Mouse (Mus musculus) heart, postnatal 25 days (tissue): Measurements from ENCODE around the gene Ubxn10. TPM values are rescaled to one million over a fixed set of nuclear protein-coding genes. Genes with fewer than 3 reads are reported as not detected.

Experiments
- DNase-seq: peaks from one replicate; pipeline ENCODE4 v3.0.0; 2022; ENCODE audit warnings: low spot score
- intact Hi-C: fragments of 180-260 bp; cut with DNase I; formaldehyde crosslinking; loops from one replicate; pipeline ENCODE4 v1.15.1; 2025
- total RNA-seq, 2 experiments: library from RNA; stranded (reverse); gene quantifications; 2 replicates each; pipeline ENCODE4 v1.2.3; 2021

Ubxn10 gene
- 1 to 10 TPM; 1.2 to 1.8 TPM for total RNA-seq

DNA sequence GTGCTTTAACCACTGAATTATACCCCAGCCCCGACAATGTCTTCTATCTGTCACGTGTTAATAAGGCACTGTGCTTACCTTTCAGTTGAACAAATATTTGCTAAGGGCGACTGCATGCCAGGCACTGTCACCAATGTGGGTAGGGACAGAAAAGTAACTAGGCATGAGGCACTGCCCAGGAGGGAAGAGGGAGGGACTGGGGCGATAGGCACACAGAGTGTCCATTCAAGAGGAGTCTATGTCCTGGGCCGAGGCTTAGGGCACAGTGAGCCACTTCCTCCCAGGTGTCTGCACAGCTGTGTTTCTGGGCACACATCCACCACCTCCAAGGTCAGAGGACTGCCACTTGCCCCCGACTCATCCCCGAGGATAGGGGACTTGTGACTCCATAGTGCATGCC lies at the start of gene Ubxn10:
TSS of gene Ubxn10 (minus strand) at position 137 of the 400 bp plus-strand sequence.
- intact Hi-C loops, result no loop called here
- DNase-seq, result no peak

DNA sequence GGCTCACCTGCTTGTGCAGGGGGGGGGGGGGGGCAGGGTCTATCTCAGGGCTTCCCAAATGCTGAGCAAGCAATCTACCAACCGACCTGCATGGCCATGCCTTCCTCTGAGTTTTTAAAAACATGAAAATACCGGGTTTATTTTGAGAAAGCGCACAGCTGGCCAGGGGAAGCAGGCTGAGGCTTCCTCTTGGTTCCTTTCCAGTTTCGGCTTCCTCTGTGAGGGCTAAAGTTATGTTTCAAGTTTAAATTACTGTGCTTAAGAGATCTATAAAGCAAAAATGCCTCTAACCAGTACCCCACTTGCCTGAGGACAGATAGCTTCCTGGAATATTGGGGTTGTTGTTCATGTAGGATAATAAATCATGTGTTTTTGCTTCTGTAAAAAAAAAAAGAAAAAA lies 49.2 kb upstream of the Ubxn10 start:
- DNase-seq, result no peak
- intact Hi-C loops, result no loop called here

GRCm38 (mm10) chr4:138785721-138786120 lies 48.8 kb upstream of the Ubxn10 start:
- no peak for DNase-seq
- intact Hi-C loops, result no loop called here

DNA sequence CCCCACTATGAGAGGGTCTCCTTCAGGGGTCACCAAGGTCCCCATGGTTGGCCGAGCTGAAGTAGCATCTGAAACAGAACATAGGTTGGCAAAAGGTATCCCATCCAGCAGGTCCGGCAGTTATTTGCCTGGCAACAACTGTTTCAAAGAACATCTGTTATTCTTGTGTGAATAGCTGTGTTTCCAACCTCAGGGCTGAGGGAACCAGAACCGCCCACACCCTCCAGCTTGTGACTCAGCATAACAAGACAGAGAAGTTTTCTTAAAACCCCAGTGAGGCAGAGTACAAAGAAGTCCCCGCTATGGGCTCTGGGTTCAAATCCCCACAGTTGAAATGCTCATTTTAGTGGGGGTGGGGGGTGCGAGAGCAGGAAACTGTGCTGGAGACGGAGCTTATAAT lies 45.1 kb upstream of the Ubxn10 start:
- DNase-seq, result no peak
- intact Hi-C loops, result no loop called here

DNA sequence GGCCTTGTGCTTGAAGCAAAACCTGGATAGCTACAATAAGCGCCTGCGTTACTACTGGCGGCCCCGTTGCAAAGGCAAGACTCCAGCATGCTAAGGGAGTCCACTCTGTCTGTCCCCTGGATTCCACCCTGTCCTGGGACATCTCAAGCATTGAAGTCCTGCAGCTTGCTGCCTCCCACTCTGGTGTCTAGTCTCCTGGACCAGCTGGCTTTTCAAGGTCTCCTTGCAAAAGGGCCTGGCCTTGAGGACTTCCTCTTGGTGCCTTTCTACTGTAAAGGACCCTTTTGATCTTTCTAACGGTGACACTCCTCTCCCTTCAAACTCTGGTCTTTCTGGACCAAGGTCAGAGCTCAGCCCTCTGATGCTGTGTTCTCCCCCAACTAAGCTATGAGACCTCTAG lies 43.3 kb upstream of the Ubxn10 start:
- intact Hi-C loops, result no loop called here

DNA sequence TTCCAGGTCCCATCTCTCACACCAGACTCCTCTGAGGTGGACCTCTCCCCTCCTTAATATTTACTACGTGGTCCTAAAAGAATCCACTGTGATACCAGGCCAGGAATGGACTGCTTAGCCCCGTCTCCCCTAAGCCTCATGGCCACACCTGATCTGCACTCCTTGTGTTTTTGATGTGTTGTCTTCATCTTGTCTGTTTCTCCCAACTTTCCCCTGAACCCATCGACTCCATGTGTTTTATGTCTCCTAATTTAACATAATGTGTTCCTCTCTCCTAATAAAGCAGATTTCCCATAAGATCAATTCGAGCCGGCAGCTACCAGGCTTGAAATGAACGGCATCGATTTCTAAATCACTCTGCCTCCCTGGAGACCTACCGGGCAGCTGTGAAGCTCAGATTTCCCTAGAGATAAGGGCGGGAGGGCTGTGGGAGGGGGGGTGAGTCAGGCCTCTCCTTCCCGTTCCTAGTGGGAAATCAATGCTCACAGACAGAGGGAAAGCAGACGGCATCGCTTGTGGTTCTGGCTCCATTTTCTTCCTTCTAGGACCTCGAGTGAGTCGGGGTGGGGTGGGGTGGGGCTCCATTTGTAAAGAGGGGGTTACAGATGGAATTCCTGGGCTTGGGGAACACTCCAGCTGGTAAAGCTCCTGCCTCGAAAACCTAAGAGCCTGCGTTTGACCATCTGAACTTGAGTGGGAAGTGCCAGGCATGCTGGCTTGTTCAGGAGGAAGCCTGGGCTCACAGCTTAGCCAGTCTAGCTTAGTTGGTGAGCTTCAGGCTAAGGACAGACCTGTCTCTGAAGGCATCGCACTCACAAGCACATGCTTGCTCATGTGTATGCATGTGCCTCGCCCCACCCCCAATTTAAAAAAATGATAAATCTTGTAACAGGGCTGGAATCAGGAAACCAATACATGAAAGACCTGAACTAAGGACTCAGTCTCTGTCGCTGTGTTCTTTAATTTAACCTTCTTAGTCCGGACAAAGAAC lies 40.7 kb upstream of the Ubxn10 start:
- intact Hi-C loops, result no loop called here
- no peak for DNase-seq

More for the DNA sequence above, 43.3 kb upstream of the Ubxn10 start:
- no peak for DNase-seq

DNA sequence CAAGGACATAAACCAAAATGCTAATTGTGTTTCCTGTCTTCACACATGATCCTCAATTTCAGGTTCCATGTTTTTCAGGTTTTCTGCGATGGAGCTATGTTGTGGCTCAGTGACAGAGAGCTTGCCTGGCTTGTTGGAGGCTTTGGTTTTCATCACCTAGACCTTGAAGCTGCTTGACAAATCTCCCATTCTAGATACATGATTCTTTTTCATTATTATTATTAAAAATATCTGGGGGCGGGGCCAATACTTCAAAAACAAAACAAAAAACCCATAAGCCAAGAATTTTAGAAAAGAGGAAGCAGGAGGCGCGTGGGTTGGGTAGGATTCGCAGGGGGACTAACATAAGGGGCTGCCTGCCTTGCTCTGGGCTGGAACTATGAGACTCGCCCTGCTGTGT lies 38.5 kb upstream of the Ubxn10 start, which contains the start of gene Pla2g2d:
TSS of gene Pla2g2d (plus strand) at position 301 of the 400 bp plus-strand sequence.
- no peak for DNase-seq
- intact Hi-C loops, result no loop called here

DNA sequence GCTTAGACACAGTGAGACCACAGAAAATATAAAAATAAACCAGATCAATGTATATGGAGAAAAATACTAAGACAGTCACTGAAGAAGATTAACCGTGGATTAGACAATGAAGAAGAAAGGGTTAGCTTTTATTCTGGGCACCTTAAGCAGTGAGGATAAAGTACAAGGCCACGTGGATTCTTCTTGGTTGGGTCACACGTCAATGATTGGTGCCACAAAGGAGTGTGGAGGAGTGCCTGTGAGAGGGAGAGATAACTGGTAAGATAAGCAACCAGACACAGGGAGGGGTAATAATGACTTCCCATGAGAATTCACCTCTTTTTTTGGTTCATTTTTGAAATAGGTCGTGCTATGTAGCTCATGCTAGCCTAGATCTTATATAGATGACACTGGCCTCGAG lies 35.4 kb upstream of the Ubxn10 start:
- intact Hi-C loops, result no loop called here
- DNase-seq, result no peak

GRCm38 (mm10) chr4:138771970-138772369 lies 35.0 kb upstream of the Ubxn10 start:
- no peak for DNase-seq
- intact Hi-C loops, result no loop called here

DNA sequence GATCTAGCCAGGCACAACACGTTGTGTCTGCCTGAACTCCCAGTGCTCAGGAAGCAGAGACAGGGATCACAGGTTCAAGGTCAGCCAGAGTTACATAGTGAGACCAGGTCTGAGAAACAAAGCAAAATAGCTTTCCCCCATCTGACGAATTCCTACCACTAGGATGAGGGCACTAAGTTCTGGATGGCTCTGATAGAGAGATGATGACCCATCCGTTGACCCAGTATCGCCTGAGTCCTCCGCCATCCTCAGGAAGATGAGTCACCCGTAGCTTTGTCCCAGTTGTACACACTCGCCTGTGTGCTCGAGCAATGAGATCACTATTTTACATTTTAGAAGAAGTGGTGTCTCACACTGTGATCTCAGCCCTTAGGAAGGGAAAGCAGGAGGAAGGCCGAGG lies 25.3 kb upstream of the Ubxn10 start:
- intact Hi-C loops, result no loop called here

DNA sequence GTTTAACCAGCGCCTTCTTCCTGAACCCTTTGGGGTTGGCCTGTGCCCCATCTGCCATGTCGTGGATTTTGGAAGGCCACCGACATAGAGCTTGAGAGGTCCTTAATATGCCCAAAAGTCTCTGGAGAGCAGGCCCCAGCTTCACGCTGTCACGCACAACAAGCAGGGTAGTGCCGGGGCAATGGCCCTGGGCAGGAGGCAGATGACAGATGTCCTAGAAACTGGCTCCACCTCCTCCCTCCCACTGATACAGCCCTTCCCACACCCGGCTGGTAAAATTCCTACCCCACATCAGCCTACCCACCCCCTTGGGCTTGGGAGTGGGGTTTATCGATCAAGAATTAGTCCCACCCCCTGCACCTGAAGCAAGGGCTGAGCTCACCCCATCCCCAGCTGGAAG lies 20.4 kb upstream of the Ubxn10 start, which contains the start of gene Pla2g2f:
TSS of gene Pla2g2f (minus strand) at position 211 of the 400 bp plus-strand sequence.
- intact Hi-C loops, result no loop called here
- no peak for DNase-seq

More for the DNA sequence above, 25.3 kb upstream of the Ubxn10 start:
- DNase-seq, result no peak

DNA sequence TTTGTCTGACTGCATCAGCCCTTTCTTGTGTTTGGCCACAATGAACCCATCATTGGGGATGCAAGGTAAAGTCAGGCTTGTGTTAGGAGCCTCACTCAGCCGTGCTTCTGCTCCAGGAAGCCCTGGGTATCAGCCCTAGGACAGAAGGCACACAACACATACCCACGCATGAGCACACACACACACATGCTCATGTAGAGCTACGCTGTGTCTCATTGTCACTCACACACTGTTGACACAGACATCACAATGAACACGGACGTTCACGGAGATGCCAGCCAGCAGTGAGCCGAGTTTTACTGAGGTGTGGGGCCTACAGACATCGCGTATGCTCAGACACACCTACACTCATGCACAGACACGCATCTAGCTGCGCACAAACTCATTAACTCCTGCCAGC lies 19.0 kb upstream of the Ubxn10 start:
- DNase-seq, result no peak
- intact Hi-C loops, result no loop called here

DNA sequence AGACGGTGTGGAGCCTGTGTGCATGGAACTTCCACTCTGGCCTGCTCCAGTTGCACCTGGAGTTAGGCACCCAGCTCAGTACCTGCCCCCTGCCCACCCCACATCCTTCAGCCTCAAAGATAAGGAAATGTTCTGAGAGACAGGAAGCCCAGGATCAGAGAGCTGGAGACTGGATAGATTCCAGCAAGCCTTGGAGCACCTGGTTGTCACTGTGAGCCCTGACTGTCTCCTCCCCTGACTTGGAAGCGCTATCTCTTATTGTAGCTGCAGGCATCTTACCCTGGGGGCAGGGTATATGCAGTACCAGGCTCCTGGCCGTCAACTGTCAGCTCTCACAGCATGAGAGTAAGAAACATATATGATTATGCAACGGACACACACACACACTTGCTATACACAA lies 18.5 kb upstream of the Ubxn10 start:
- no peak for DNase-seq
- intact Hi-C loops, result no loop called here

GRCm38 (mm10) chr4:138754432-138754831 lies 17.5 kb upstream of the Ubxn10 start:
- intact Hi-C loops, result no loop called here
- DNase-seq, result no peak

DNA sequence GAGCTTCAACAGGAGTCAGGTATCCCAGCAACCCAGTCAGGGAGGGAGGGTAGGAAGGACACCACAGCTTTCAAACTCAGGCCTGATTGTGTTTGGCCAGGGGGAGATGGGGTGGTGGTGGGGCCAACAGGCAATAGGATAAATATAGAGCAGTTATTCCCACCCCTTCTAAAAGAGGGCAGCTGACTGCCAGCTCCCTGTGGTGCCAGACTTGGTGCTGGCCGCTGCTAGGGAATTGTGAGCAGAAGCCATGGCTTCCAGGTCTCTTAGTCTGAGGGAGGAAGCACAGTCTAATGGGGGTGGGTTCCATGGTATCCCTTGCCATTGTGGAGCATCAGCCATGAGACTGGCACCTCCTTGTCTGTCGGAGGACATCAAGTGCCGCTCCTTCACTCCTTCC lies 16.6 kb upstream of the Ubxn10 start:
- no peak for DNase-seq
- intact Hi-C loops, result no loop called here

DNA sequence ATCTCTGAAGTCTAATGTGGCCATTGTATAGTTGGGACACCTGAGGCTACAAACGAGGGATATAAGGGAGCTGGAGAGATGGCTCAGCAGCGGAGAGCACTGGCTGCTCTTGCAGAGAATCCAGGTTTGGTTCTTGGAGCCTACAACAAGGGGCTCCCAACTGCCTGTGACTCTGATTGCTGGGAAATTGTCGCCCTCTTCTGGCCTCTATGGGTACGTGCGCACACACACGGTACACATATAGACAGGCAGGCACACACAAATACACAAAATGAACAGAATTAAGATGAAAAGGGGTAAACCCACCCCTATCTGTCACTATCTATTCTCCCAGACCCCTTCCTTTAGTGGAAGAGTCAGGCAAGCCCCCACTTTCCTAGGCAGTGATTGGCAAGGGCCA lies 15.6 kb upstream of the Ubxn10 start:
- intact Hi-C loops, result no loop called here

GRCm38 (mm10) chr4:138748369-138749072 lies 11.6 kb upstream of the Ubxn10 start:
- intact Hi-C loops, result loop anchor here (1.0 to 2.0 kb wide), 3 partner anchors 38 to 103 kb away; no protein-coding TSS in a partner anchor
- DNase-seq, result no peak

More for the DNA sequence above, 15.6 kb upstream of the Ubxn10 start:
- no peak for DNase-seq

DNA sequence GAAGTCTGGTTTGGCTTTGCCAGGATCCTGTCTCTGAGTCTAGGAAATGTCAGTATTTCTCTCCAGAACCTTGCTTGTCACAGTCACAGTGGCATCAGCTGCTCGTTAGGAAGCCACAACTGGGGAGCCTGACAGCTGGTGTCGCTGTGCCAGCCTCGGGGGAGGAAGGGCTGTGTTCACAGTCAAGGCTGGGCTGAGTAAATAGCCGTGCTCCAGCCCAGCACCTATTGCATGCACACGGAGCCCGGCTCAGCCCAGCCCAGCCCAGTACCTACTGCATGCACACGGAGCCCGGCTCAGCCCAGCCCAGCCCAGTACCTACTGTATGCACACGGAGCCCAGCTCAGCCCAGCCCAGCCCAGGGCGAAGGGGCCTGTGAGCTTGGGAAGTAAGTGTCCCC lies 10.9 kb upstream of the Ubxn10 start:
- no peak for DNase-seq
- intact Hi-C loops, result loop anchor here (1.0 to 2.0 kb wide), 3 partner anchors 38 to 103 kb away; no protein-coding TSS in a partner anchor

GRCm38 (mm10) chr4:138746866-138747265 lies 9.9 kb upstream of the Ubxn10 start:
- intact Hi-C loops, result no loop called here

GRCm38 (mm10) chr4:138745884-138746283 lies 8.9 kb upstream of the Ubxn10 start:
- intact Hi-C loops, result loop anchor here (2.0 kb wide), 1 partner anchor 37 kb away; no protein-coding TSS in a partner anchor

More at GRCm38 (mm10) chr4:138746866-138747265, 9.9 kb upstream of the Ubxn10 start:
- no peak for DNase-seq

More at GRCm38 (mm10) chr4:138745884-138746283, 8.9 kb upstream of the Ubxn10 start:
- DNase-seq, result no peak
